Comparison of ENCODE assay signal across 9 mouse cellular contexts in genomic region chr1:87696358-87696757, GRCm38 (mm10). TPM values are rescaled to one million over a fixed set of nuclear protein-coding genes. Genes with fewer than 3 reads are reported as not detected.
A peak's percentile ranks its signal among the peaks of the same experiment; 100 is the strongest.
DNase-seq lines count a peak whose midpoint lies in the region; ATAC-seq lines count a peak whose summit lies in the region.
"Had no signal": no experiment of that assay in that cellular context is flagged by ENCODE, and none has a peak within 500 bp of the region (broad histone marks: within the 10 kb centered on the region; RNA-seq: fewer than 3 reads in every experiment).

No protein-coding gene starts in this region.

- H3K36me3 ChIP-seq in kidney, embryonic 15.5 days = no peaks in the 10 kb centered on the region
- H3K36me3 ChIP-seq in liver, embryonic 15.5 days (replicated peaks) = peaks cover 18% of the 10 kb centered on the region
- H3K36me3 ChIP-seq in splenic B cell, adult 2 months (ENCODE audit: control insufficient read depth, insufficient read depth, low read length, poor library complexity, severe bottlenecking) = peaks cover 47% of the 10 kb centered on the region
- H3K36me3 ChIP-seq in forebrain, embryonic 15.5 days = no peaks in the 10 kb centered on the region
- H3K36me3 ChIP-seq: limb, embryonic 15.5 days had no signal

- no peaks in the 10 kb centered on the region for H3K9me3 ChIP-seq in kidney, embryonic 15.5 days (replicated peaks)
- H3K9me3 ChIP-seq in liver, embryonic 15.5 days (replicated peaks) = no peaks in the 10 kb centered on the region
- no peaks in the 10 kb centered on the region for H3K9me3 ChIP-seq in forebrain, embryonic 15.5 days
- H3K9me3 ChIP-seq: limb, embryonic 15.5 days had no signal

- no peak for ATAC-seq in kidney, embryonic 15.5 days (replicated peaks; ENCODE audit: low FRiP score)
- peak; percentile 26; the same call in 1 of the 2 replicates for ATAC-seq in liver, embryonic 15.5 days (ENCODE audit: insufficient read depth)
- ATAC-seq in forebrain, embryonic 15.5 days (replicated peaks) = no peak

- H3K27me3 ChIP-seq in kidney, embryonic 15.5 days = no peaks in the 10 kb centered on the region
- no peaks in the 10 kb centered on the region for H3K27me3 ChIP-seq in liver, embryonic 15.5 days
- no peaks in the 10 kb centered on the region for H3K27me3 ChIP-seq in splenic B cell, adult 2 months (ENCODE audit: control insufficient read depth, insufficient read depth, low read length, poor library complexity, severe bottlenecking)
- H3K27me3 ChIP-seq in forebrain, embryonic 15.5 days = no peaks in the 10 kb centered on the region
- H3K27me3 ChIP-seq: limb, embryonic 15.5 days had no signal

- H3K27ac ChIP-seq in kidney, embryonic 15.5 days = no peak overlapping the region
- no peak overlapping the region for H3K27ac ChIP-seq in liver, embryonic 15.5 days (replicated peaks)
- H3K27ac ChIP-seq in forebrain, embryonic 15.5 days (replicated peaks) = no peak overlapping the region
- H3K27ac ChIP-seq: limb, embryonic 15.5 days had no signal

- H3K4me3 ChIP-seq in kidney, embryonic 15.5 days (replicated peaks) = no peak overlapping the region
- no peak overlapping the region for H3K4me3 ChIP-seq in liver, embryonic 15.5 days (replicated peaks)
- no peak overlapping the region for H3K4me3 ChIP-seq in forebrain, embryonic 15.5 days
- H3K4me3 ChIP-seq: limb, embryonic 15.5 days had no signal

- H3K9ac ChIP-seq in kidney, embryonic 15.5 days = no peak overlapping the region
- no peak overlapping the region for H3K9ac ChIP-seq in liver, embryonic 15.5 days
- H3K9ac ChIP-seq in forebrain, embryonic 15.5 days (replicated peaks) = no peak overlapping the region
- H3K9ac ChIP-seq: limb, embryonic 15.5 days had no signal

- 72% methylated on average over 5 of the region's 5 CpGs for WGBS in kidney, embryonic 15.5 days
- 59% methylated on average over 5 of the region's 5 CpGs for WGBS in liver, embryonic 15.5 days (ENCODE audit: insufficient replicate concordance)
- 74% methylated on average over 5 of the region's 5 CpGs for WGBS in forebrain, embryonic 15.5 days

- no peaks in the 10 kb centered on the region; the same call in 1 of the 2 replicates for H3K4me1 ChIP-seq in kidney, embryonic 15.5 days
- peaks cover 4% of the 10 kb centered on the region; the same call in 1 of the 2 replicates for H3K4me1 ChIP-seq in liver, embryonic 15.5 days (replicated peaks)
- no peaks in the 10 kb centered on the region for H3K4me1 ChIP-seq in forebrain, embryonic 15.5 days
- H3K4me1 ChIP-seq: limb, embryonic 15.5 days had no signal

- peak; percentile 16 for DNase-seq in kidney, adult 9 months
- DNase-seq in T-cell, adult 2 months (ENCODE audit: low spot score) = peak; percentile 53
- peak; percentile 60 for DNase-seq in splenic B cell, adult 2 months (ENCODE audit: low read depth, low spot score)
- DNase-seq in right cerebral cortex, postnatal 25 days = no peak
- no peak for DNase-seq in cerebellum, adult 9-11 months

- no peak overlapping the region for H3K4me2 ChIP-seq in kidney, embryonic 15.5 days
- H3K4me2 ChIP-seq in liver, embryonic 15.5 days = no peak overlapping the region
- no peak overlapping the region for H3K4me2 ChIP-seq in forebrain, embryonic 15.5 days (replicated peaks)
- H3K4me2 ChIP-seq: limb, embryonic 15.5 days had no signal

RNA-seq across cellular contexts. Expression of gene Atg16l1, which starts 59.3 kb away (rescaled TPM):
- 28.8 and 31.4 TPM in 2 replicates for polyA plus RNA-seq in kidney, embryonic 15.5 days (2015; fragmentation: Nextera tagmentation; extraction: Ambion mirVana)
- 15.0 and 16.4 TPM in 2 replicates for polyA plus RNA-seq in liver, embryonic 15.5 days (2015; fragmentation: Nextera tagmentation; extraction: Ambion mirVana)
- polyA plus RNA-seq in forebrain, embryonic 15.5 days (2015; fragmentation: Nextera tagmentation; extraction: Ambion mirVana) = 60.2 and 64.0 TPM in 2 replicates

Comparison
In these comparisons a context has a peak if more than half of its experiments do, and no peak if none do; other contexts are left out.
1. DNase-seq: peak in kidney, adult 9 months (single experiment), T-cell, adult 2 months (single experiment) and splenic B cell, adult 2 months (single experiment); none in right cerebral cortex, postnatal 25 days (single experiment) and cerebellum, adult 9-11 months (single experiment).